Mouse (Mus musculus): ENCODE results near the gene Thap12. TPM values are rescaled to one million over a fixed set of nuclear protein-coding genes. Genes with fewer than 3 reads are reported as not detected.

The Thap12 gene
- polyA plus RNA-seq (2015; fragmentation: Nextera tagmentation; extraction: Ambion mirVana): 30.2 and 39.4 TPM in 2 replicates

DNA sequence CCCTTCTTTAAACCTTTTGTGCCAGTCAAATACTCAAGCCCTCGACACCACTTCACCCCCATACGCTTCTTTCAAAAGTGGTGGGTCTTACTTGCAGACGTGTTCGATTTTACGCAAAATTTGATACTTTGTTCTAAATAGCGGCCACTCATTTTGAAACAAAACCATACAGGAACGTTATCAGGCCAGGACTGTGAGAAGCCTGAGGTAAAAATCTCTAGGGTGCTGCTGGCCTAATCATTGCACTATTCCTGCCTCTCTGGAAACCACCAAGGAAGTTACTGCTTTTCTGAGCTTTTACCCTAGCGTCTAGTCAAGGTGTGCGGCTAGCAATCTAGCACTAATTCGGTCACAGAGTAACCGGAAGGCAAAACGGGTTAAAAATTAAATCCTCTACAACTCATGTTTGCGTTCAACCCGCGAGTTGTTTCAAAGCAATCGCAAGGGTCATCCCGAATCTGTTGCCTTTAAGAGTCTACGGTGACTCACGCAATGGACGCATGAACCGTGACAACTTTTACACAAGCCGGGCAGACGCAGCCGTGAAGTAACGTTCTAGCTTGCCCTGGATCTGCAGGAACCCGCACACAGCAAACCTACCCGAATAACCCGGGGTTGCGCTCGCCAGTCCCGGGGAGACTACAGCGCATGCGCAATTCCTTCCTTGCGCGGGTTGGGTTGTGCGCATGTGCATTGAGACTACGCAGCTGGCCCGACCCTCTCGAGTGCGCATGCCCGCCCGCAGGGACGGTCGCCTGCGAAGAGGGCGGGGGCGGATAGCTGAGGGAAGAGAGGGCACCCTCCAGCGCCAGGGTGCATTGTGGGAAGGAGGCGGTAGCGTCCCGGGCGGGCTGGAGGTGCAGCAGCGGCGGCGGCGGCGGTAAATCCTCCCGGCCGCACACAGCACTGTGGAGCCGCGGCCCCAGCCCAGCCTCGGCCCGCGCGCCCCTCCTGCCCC, at the start of gene Thap12:
Gene Thap12 (plus strand): TSS at position 821 of the 958 bp plus-strand sequence.

GRCm38 (mm10) chr7:98656531-98657221, 46.2 kb upstream of the Thap12 start, which contains the start of gene Emsy:
Gene Emsy (minus strand): TSS chr7:98656783.

Other genes with a start within 250 kb of the Thap12 start
- gene Lrrc32, start 213.8 kb upstream of the Thap12 start, polyA plus RNA-seq (2015; fragmentation: Nextera tagmentation; extraction: Ambion mirVana): 16.8 and 25.9 TPM in 2 replicates
- 9.8 and 11.8 TPM in 2 replicates for gene Emsy, start 46.3 kb upstream of the Thap12 start, polyA plus RNA-seq (2015; fragmentation: Nextera tagmentation; extraction: Ambion mirVana)
- gene Wnt11, start 132.0 kb downstream of the Thap12 start, polyA plus RNA-seq (2015; fragmentation: Nextera tagmentation; extraction: Ambion mirVana): 7.3 and 7.5 TPM in 2 replicates